ENCODE assay signal across 11 mouse cellular contexts in the genomic region with DNA sequence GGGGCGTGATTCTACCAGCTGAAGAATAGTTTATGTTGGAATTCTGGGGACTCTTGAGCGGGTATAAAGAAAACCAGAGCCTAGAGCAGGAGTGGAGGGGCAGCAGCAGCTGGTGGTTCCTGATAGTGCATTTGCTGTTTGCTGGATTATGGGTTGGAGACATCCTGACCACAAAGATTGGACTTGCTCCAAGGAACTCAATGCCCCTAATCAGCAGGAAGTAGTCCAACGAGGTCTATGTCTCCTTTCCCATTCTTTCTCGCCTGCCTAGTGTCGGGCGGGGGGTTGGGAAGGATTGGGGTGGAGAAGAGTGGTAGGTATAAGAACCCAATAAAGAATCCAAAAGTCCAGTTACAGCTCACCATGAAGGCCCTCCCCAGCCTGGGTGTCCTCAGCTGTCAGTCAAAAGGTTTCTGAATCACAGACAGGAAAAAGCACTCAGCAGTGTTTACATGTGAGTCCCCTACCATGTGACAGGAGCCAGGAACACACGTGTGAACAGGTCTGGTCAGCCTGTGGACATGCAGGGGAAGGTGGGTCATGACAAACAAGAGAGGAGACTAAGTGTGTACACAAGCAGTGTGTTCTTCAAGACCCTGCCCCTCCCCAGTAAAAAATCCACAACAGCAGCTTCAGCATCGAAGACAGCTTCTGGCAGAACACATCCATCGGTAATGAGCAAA. TPM values are rescaled to one million over a fixed set of nuclear protein-coding genes. Genes with fewer than 3 reads are reported as not detected.
A peak's percentile ranks its signal among the peaks of the same experiment; 100 is the strongest.
DNase-seq lines count a peak whose midpoint lies in the region; ATAC-seq and TF ChIP-seq lines count a peak whose summit lies in the region.
"Had no signal": no experiment of that assay in that cellular context is flagged by ENCODE, and none has a peak within 500 bp of the region (broad histone marks: within the 10 kb centered on the region; RNA-seq: fewer than 3 reads in every experiment).

No protein-coding gene starts in this region.

- DNase-seq in forebrain, embryonic 10.5 days (ENCODE audit: extremely low spot score, low spot score), result no peak
- DNase-seq in forebrain, embryonic 11.5 days (ENCODE audit: low spot score), result no peak
- peak; percentile 31 for DNase-seq in kidney, postnatal 14 days
- DNase-seq in kidney, postnatal 10 days, result no peak
- peak; percentile 57 for DNase-seq in lung, postnatal 10 days
- no peak for DNase-seq in frontal cortex, postnatal 10 days (ENCODE audit: low spot score in 2 of 2)
- DNase-seq in urinary bladder, postnatal 10 days (ENCODE audit: low spot score), result no peak
- DNase-seq: cerebellum, adult 9-11 months had no signal

- WGBS in forebrain, embryonic 10.5 days, result 69% methylated on average over 9 of the region's 9 CpGs
- 73% methylated on average over 9 of the region's 9 CpGs for WGBS in forebrain, embryonic 11.5 days

- peaks cover 40% of the 10 kb centered on the region for H3K79me2 ChIP-seq in C2C12 (ENCODE audit: control insufficient read depth, insufficient read depth)

- H3K9ac ChIP-seq in forebrain, embryonic 11.5 days (ENCODE audit: low read length), result no peak overlapping the region
- H3K9ac ChIP-seq: neural tube, embryonic 12.5 days had no signal

- no peak overlapping the region for H3K4me2 ChIP-seq in forebrain, embryonic 11.5 days (ENCODE audit: low read depth, low read length, severe bottlenecking)
- H3K4me2 ChIP-seq: neural tube, embryonic 12.5 days had no signal

- ATAC-seq in forebrain, embryonic 11.5 days (replicated peaks; ENCODE audit: low FRiP score), result no peak
- ATAC-seq: hindbrain, postnatal 0 days had no signal

- no peak for TF ChIP-seq CTCF in C2C12 (IDR thresholded peaks at IDR 0.05; ENCODE audit: control insufficient read depth, insufficient read depth, insufficient read length)

- peaks cover 40% of the 10 kb centered on the region for H3K4me1 ChIP-seq in forebrain, embryonic 10.5 days
- H3K4me1 ChIP-seq in forebrain, embryonic 11.5 days (replicated peaks; ENCODE audit: control insufficient read depth, insufficient read depth, low read length), result no peaks in the 10 kb centered on the region

- H3K27ac ChIP-seq in forebrain, embryonic 10.5 days, result 0 out of 2 replicates have a peak overlapping the region, but pooled peaks have one; percentile 17
- H3K27ac ChIP-seq in forebrain, embryonic 11.5 days (ENCODE audit: low read depth, low read length), result no peak overlapping the region
- H3K27ac ChIP-seq: neural tube, embryonic 12.5 days had no signal

- H3K79me3 ChIP-seq in C2C12 (ENCODE audit: low read depth), result peaks cover 3% of the 10 kb centered on the region

- no peak overlapping the region for H3ac ChIP-seq in C2C12 (ENCODE audit: control insufficient read depth, insufficient read length, low read depth)

- no peak overlapping the region for H3K4me3 ChIP-seq in forebrain, embryonic 10.5 days
- no peak overlapping the region for H3K4me3 ChIP-seq in forebrain, embryonic 11.5 days (ENCODE audit: low read depth, low read length)
- no peak overlapping the region for H3K4me3 ChIP-seq in C2C12 (ENCODE audit: insufficient read depth, poor library complexity, severe bottlenecking)
- H3K4me3 ChIP-seq: neural tube, embryonic 12.5 days had no signal

- H3K9me3 ChIP-seq in forebrain, embryonic 10.5 days, result 0 out of 2 replicates have a peak, but pooled peaks cover 5% of the 10 kb centered on the region
- H3K9me3 ChIP-seq in forebrain, embryonic 11.5 days (ENCODE audit: control insufficient read depth, low read length), result no peaks in the 10 kb centered on the region
- H3K9me3 ChIP-seq: neural tube, embryonic 12.5 days had no signal

- H3K27me3 ChIP-seq in forebrain, embryonic 10.5 days (ENCODE audit: poor library complexity, severe bottlenecking), result no peaks in the 10 kb centered on the region
- H3K27me3 ChIP-seq in forebrain, embryonic 11.5 days (ENCODE audit: control insufficient read depth, insufficient read depth, low read length), result no peaks in the 10 kb centered on the region
- H3K27me3 ChIP-seq in C2C12 (ENCODE audit: control insufficient read depth, insufficient read depth, insufficient read length), result no peaks in the 10 kb centered on the region
- H3K27me3 ChIP-seq: neural tube, embryonic 12.5 days had no signal

- no peaks in the 10 kb centered on the region for H3K36me3 ChIP-seq in forebrain, embryonic 10.5 days (replicated peaks)
- no peaks in the 10 kb centered on the region for H3K36me3 ChIP-seq in forebrain, embryonic 11.5 days (ENCODE audit: control insufficient read depth, insufficient read depth, low read length)
- no peaks in the 10 kb centered on the region for H3K36me3 ChIP-seq in C2C12 (ENCODE audit: control insufficient read depth, insufficient read depth)
- H3K36me3 ChIP-seq: neural tube, embryonic 12.5 days had no signal

TF ChIP-seq in C2C12, 6 proteins besides CTCF, POLR2A, EP300 and RAD21:
- TF ChIP-seq MYOG (IDR thresholded peaks at IDR 0.05; ENCODE audit: control insufficient read depth, extremely low read depth, insufficient read length) (no peak), MYOD1 (IDR thresholded peaks at IDR 0.05; ENCODE audit: control insufficient read depth, insufficient read length, low read depth) (peak; percentile 69), USF1 (IDR thresholded peaks at IDR 0.05; ENCODE audit: low read depth) (no peak), MAX (IDR thresholded peaks at IDR 0.05) (no peak), FOSL1 (IDR thresholded peaks at IDR 0.05; ENCODE audit: insufficient read depth, low read length, poor library complexity, severe bottlenecking) (no peak), CEBPB (IDR thresholded peaks at IDR 0.05; ENCODE audit: low read depth) (no peak)
TF ChIP-seq in C2C12: peak in this region for 1.

RNA-seq across cellular contexts. Expression of gene 2900026A02Rik, which starts 14.2 kb away (rescaled TPM):
- polyA plus RNA-seq in forebrain, embryonic 10.5 days (2016; fragmentation: Nextera tagmentation; extraction: Ambion mirVana), result 4.4 and 4.5 TPM in 2 replicates
- 2.2 and 3.4 TPM in 2 replicates for polyA plus RNA-seq in forebrain, embryonic 11.5 days (2014; fragmentation: Nextera tagmentation; extraction: Ambion mirVana)
- 8.4 TPM for polyA plus RNA-seq in C2C12 (2012; fragmentation: generic; extraction: Trizol)

RNA-seq across cellular contexts. Expression of gene Tmem211, which starts 19.9 kb away (rescaled TPM):
- polyA plus RNA-seq in forebrain, embryonic 10.5 days (2016; fragmentation: Nextera tagmentation; extraction: Ambion mirVana), result 0.22 and 0.67 TPM in 2 replicates
- 0.20 TPM in 1 of 2 replicates, not detected in the other for polyA plus RNA-seq in forebrain, embryonic 11.5 days (2014; fragmentation: Nextera tagmentation; extraction: Ambion mirVana)
- not detected for polyA plus RNA-seq in C2C12 (2012; fragmentation: generic; extraction: Trizol)
- polyA plus RNA-seq: neural tube, embryonic 12.5 days had no signal

Comparison
In these comparisons a context has a peak if more than half of its experiments do, and no peak if none do; other contexts are left out.
1. DNase-seq: peak in kidney, postnatal 14 days (single experiment) and lung, postnatal 10 days (single experiment); none in forebrain, embryonic 10.5 days (single experiment), forebrain, embryonic 11.5 days (single experiment), kidney, postnatal 10 days (single experiment), frontal cortex, postnatal 10 days (0 of 2) and urinary bladder, postnatal 10 days (single experiment).